Mouse (Mus musculus) liver, embryonic 11.5 days (tissue): ENCODE measurements around the gene Runx1. TPM values are rescaled to one million over a fixed set of nuclear protein-coding genes. Genes with fewer than 3 reads are reported as not detected.

Source experiments
- ATAC-seq: fragments of 200-750 bp; cut with Nextera tagmentation; replicated peaks from 2 replicates; pipeline ENCODE4 v1.8.0; 2017; ENCODE audit warnings: moderate number of reproducible peaks, mild to moderate bottlenecking, moderate TSS enrichment, moderate library complexity; ENCODE audit not compliant: low FRiP score
- DNase-seq: peaks from one replicate; pipeline ENCODE4 v3.0.0-alpha.2; 2017; ENCODE audit warnings: low spot score
- H3K27ac ChIP-seq: fragments of 300-500 bp; sonication (generic); 2 replicates; pipeline ENCODE4 v1.5.1; 2014; ENCODE audit warnings: mild to moderate bottlenecking, low read depth, low read length, control low read depth
- H3K27me3 ChIP-seq: fragments of 300-500 bp; sonication (generic); replicated peaks from 2 replicates; pipeline ENCODE4 v1.6.1; 2014; ENCODE audit warnings: low read length, mixed read lengths; ENCODE audit not compliant: control insufficient read depth, insufficient read depth
- H3K36me3 ChIP-seq: fragments of 300-500 bp; sonication (generic); 2 replicates; pipeline ENCODE4 v1.6.1; 2014; ENCODE audit warnings: mild to moderate bottlenecking, low read length, moderate library complexity, mixed read lengths; ENCODE audit not compliant: control insufficient read depth, insufficient read depth
- H3K4me1 ChIP-seq: fragments of 300-500 bp; sonication (generic); replicated peaks from 2 replicates; pipeline ENCODE4 v1.6.1; 2014; ENCODE audit warnings: low read length, mixed read lengths; ENCODE audit not compliant: control insufficient read depth, insufficient read depth
- H3K4me2 ChIP-seq: fragments of 300-500 bp; sonication (generic); 2 replicates; pipeline ENCODE4 v1.6.1; 2014; ENCODE audit warnings: mild to moderate bottlenecking, control low read depth, moderate library complexity
- H3K4me3 ChIP-seq: fragments of 300-500 bp; sonication (generic); 2 replicates; pipeline ENCODE4 v1.5.1; 2014; ENCODE audit warnings: low read depth, low read length, control low read depth
- H3K9ac ChIP-seq: fragments of 300-500 bp; sonication (generic); 2 replicates; pipeline ENCODE4 v1.6.1; 2014; ENCODE audit warnings: low read depth, low read length, control low read depth
- H3K9me3 ChIP-seq: fragments of 300-500 bp; sonication (generic); 2 replicates; pipeline ENCODE4 v1.6.1; 2016; ENCODE audit warnings: low read length, inconsistent platforms, mixed read lengths; ENCODE audit not compliant: control insufficient read depth
- WGBS: fragments of 180-500 bp; shearing (Covaris S2); extraction: QIAGEN DNeasy Blood & Tissue Kit; methylation state at CpG from one replicate; pipeline ENCODE4 v1.1.7; 2014; 5-methylcytosine and 5-hydroxymethylcytosine counted together
- polyA plus RNA-seq: library from polyadenylated mRNA; unstranded; fragments of >200 nt; fragmentation: Nextera tagmentation; extraction: Ambion mirVana; gene quantifications from 2 replicates; pipeline ENCODE4 v1.2.1, GENCODE M21; 2014

Gene Runx1
- 18.7 and 23.4 TPM in 2 replicates for polyA plus RNA-seq

- H3K27ac ChIP-seq: peak within 1 kb of the TSS; percentile 70
- no peaks in the 10 kb centered on the region for H3K27me3 ChIP-seq
- H3K36me3 ChIP-seq: no peaks in the 10 kb centered on the region
- WGBS: 44% methylated on average over 11 of the region's 11 CpGs
- H3K9ac ChIP-seq: peak within 1 kb of the TSS; percentile 67
- H3K9me3 ChIP-seq: no peaks in the 10 kb centered on the region
- peak within 1 kb of the TSS; percentile 68 for H3K4me3 ChIP-seq
- no peak for DNase-seq
- H3K4me1 ChIP-seq: peaks cover 29% of the 10 kb centered on the region
- peak; percentile 44 for ATAC-seq
- peak within 1 kb of the TSS; percentile 66 for H3K4me2 ChIP-seq
Measured at GRCm38 (mm10) chr16:92825908-92826650, at the start of gene Runx1. Gene Runx1, minus strand, starts transcription at chr16:92826149.

- no peak for DNase-seq
- Histone ChIP-seq H3K9me3 (no peaks in the 10 kb centered on the region), H3K4me2 (no peak overlapping the region), H3K27me3 (no peaks in the 10 kb centered on the region), H3K27ac (no peak overlapping the region), H3K4me1 (peaks cover 7% of the 10 kb centered on the region; the same call in 1 of the 2 replicates), H3K9ac (no peak overlapping the region), H3K36me3 (no peaks in the 10 kb centered on the region), H3K4me3 (no peak overlapping the region)
- WGBS: 42% methylated on average over 3 of the region's 3 CpGs
- ATAC-seq: 0 out of 2 replicates have a peak, but pooled peaks have one; percentile 23
Measured at GRCm38 (mm10) chr16:92874015-92874414, 48.1 kb upstream of the Runx1 start.

GRCm38 (mm10) chr16:92871728-92872127, 45.8 kb upstream of the Runx1 start:
- ATAC-seq: peak; percentile 63
- WGBS: 46% methylated on average over 11 of the region's 11 CpGs
- Histone ChIP-seq H3K4me3 (no peak overlapping the region), H3K36me3 (no peaks in the 10 kb centered on the region), H3K9ac (no peak overlapping the region), H3K9me3 (no peaks in the 10 kb centered on the region), H3K4me1 (peaks cover 7% of the 10 kb centered on the region; the same call in 1 of the 2 replicates), H3K27ac (no peak overlapping the region), H3K4me2 (no peak overlapping the region), H3K27me3 (no peaks in the 10 kb centered on the region)
- no peak for DNase-seq

- 38% methylated on average over 4 of the region's 4 CpGs for WGBS
- H3K36me3 ChIP-seq: no peaks in the 10 kb centered on the region
- ATAC-seq (no peak), DNase-seq (no peak)
- H3K4me3 ChIP-seq: no peak overlapping the region
- no peak overlapping the region for H3K27ac ChIP-seq
- H3K27me3 ChIP-seq: no peaks in the 10 kb centered on the region
- H3K4me1 ChIP-seq: peaks cover 4% of the 10 kb centered on the region; the same call in 1 of the 2 replicates
- no peak overlapping the region for H3K9ac ChIP-seq
- H3K9me3 ChIP-seq: no peaks in the 10 kb centered on the region
- no peak overlapping the region for H3K4me2 ChIP-seq
Measured at GRCm38 (mm10) chr16:92868550-92868949, 42.6 kb upstream of the Runx1 start.

GRCm38 (mm10) chr16:92867261-92867935, 41.4 kb upstream of the Runx1 start:
- no peak for ATAC-seq
- Histone ChIP-seq H3K27ac (no peak overlapping the region), H3K9ac (no peak overlapping the region), H3K36me3 (no peaks in the 10 kb centered on the region), H3K4me3 (no peak overlapping the region), H3K9me3 (no peaks in the 10 kb centered on the region), H3K27me3 (no peaks in the 10 kb centered on the region), H3K4me1 (peaks cover 2% of the 10 kb centered on the region; the same call in 1 of the 2 replicates), H3K4me2 (no peak overlapping the region)
- WGBS: 47% methylated on average over 9 of the region's 9 CpGs
- no peak for DNase-seq

GRCm38 (mm10) chr16:92865314-92865713, 39.4 kb upstream of the Runx1 start:
- Histone ChIP-seq H3K27me3 (0 out of 2 replicates have a peak, but pooled peaks cover 4% of the 10 kb centered on the region), H3K27ac (no peak overlapping the region), H3K36me3 (no peaks in the 10 kb centered on the region), H3K4me1 (no peaks in the 10 kb centered on the region), H3K4me2 (no peak overlapping the region), H3K9ac (no peak overlapping the region), H3K9me3 (no peaks in the 10 kb centered on the region), H3K4me3 (no peak overlapping the region)
- DNase-seq (no peak), ATAC-seq (no peak)
- 93% methylated on average over 3 of the region's 3 CpGs for WGBS

- Histone ChIP-seq H3K4me1 (no peaks in the 10 kb centered on the region), H3K36me3 (no peaks in the 10 kb centered on the region), H3K4me3 (no peak overlapping the region), H3K27me3 (0 out of 2 replicates have a peak, but pooled peaks cover 4% of the 10 kb centered on the region), H3K4me2 (no peak overlapping the region), H3K9me3 (no peaks in the 10 kb centered on the region), H3K9ac (no peak overlapping the region), H3K27ac (no peak overlapping the region)
- DNase-seq (no peak), ATAC-seq (no peak)
- WGBS: 62% methylated on average over 2 of the region's 2 CpGs
Measured at GRCm38 (mm10) chr16:92864191-92864590, 38.2 kb upstream of the Runx1 start.

- Histone ChIP-seq H3K36me3 (no peaks in the 10 kb centered on the region), H3K9me3 (no peaks in the 10 kb centered on the region), H3K4me2 (no peak overlapping the region), H3K27me3 (0 out of 2 replicates have a peak, but pooled peaks cover 4% of the 10 kb centered on the region), H3K4me1 (no peaks in the 10 kb centered on the region), H3K27ac (no peak overlapping the region), H3K9ac (no peak overlapping the region), H3K4me3 (no peak overlapping the region)
- ATAC-seq (no peak), DNase-seq (no peak)
Measured at GRCm38 (mm10) chr16:92863179-92863578, 37.2 kb upstream of the Runx1 start.
